Mouse (Mus musculus) gastrocnemius, adult 2 months (tissue): ENCODE data around the gene Tns3. TPM values are rescaled to one million over a fixed set of nuclear protein-coding genes. Genes with fewer than 3 reads are reported as not detected.
A peak's percentile ranks its signal among the peaks of the same experiment; 100 is the strongest.

Experiments
- DNase-seq: peaks from one replicate; pipeline ENCODE4 v3.0.0; 2022
- H3K27ac ChIP-seq: fragments of 200-600 bp; 2 replicates; pipeline ENCODE4 v1.8.1; 2022; ENCODE audit warnings: mild to moderate bottlenecking
- H3K4me3 ChIP-seq: fragments of 200-600 bp; 2 replicates; pipeline ENCODE4 v1.8.1; 2022; ENCODE audit warnings: mild to moderate bottlenecking, moderate library complexity
- CTCF ChIP-seq: fragments of 200-600 bp; IDR thresholded peaks from 2 replicates; pipeline ENCODE4 v1.8.1; 2022; ENCODE audit warnings: antibody characterized with exemption, mild to moderate bottlenecking, moderate library complexity
- intact Hi-C: fragments of 180-260 bp; cut with DNase I; formaldehyde crosslinking; loops from one replicate; pipeline ENCODE4 v1.15.1; 2025
- total RNA-seq, 2 experiments: library from RNA; stranded (reverse); gene quantifications; 2 replicates each; pipeline ENCODE4 v1.2.3; 2021

Gene Tns3
- total RNA-seq, 2 experiments from 2014 or later = 4.9 to 9.8 TPM

GRCm38 (mm10) chr11:8591271-8591670 lies 73.1 kb downstream of the Tns3 start:
- DNase-seq = no peak
- intact Hi-C loops = no loop called here
- H3K27ac ChIP-seq = no peak overlapping the region
- no peak overlapping the region for H3K4me3 ChIP-seq
- no peak for TF ChIP-seq CTCF

GRCm38 (mm10) chr11:8589226-8589905 lies 75.0 kb downstream of the Tns3 start:
- intact Hi-C loops = no loop called here
- no peak overlapping the region for H3K4me3 ChIP-seq
- H3K27ac ChIP-seq = no peak overlapping the region
- no peak for TF ChIP-seq CTCF
- DNase-seq = no peak

GRCm38 (mm10) chr11:8587941-8588340 lies 76.4 kb downstream of the Tns3 start:
- no peak for TF ChIP-seq CTCF
- Histone ChIP-seq H3K4me3 (no peak overlapping the region), H3K27ac (no peak overlapping the region)
- intact Hi-C loops = no loop called here
- no peak for DNase-seq

GRCm38 (mm10) chr11:8586996-8587644 lies 77.2 kb downstream of the Tns3 start:
- DNase-seq = no peak
- H3K27ac ChIP-seq = no peak overlapping the region
- TF ChIP-seq CTCF = no peak
- intact Hi-C loops = no loop called here
- H3K4me3 ChIP-seq = no peak overlapping the region

- intact Hi-C loops = no loop called here
- Histone ChIP-seq H3K4me3 (no peak overlapping the region), H3K27ac (no peak overlapping the region)
- no peak for DNase-seq
- no peak for TF ChIP-seq CTCF
Measured at GRCm38 (mm10) chr11:8586374-8586773, 78.0 kb downstream of the Tns3 start.

GRCm38 (mm10) chr11:8585686-8586085 lies 78.6 kb downstream of the Tns3 start:
- intact Hi-C loops = no loop called here
- Histone ChIP-seq H3K27ac (no peak overlapping the region), H3K4me3 (no peak overlapping the region)
- no peak for DNase-seq
- no peak for TF ChIP-seq CTCF

- H3K27ac ChIP-seq = no peak overlapping the region
Measured at GRCm38 (mm10) chr11:8584925-8585324, 79.4 kb downstream of the Tns3 start.

GRCm38 (mm10) chr11:8584307-8584706 lies 80.0 kb downstream of the Tns3 start:
- intact Hi-C loops = no loop called here
- DNase-seq = no peak
- Histone ChIP-seq H3K4me3 (no peak overlapping the region), H3K27ac (no peak overlapping the region)
- no peak for TF ChIP-seq CTCF

More at GRCm38 (mm10) chr11:8584925-8585324, 79.4 kb downstream of the Tns3 start:
- H3K4me3 ChIP-seq = no peak overlapping the region
- TF ChIP-seq CTCF = no peak
- intact Hi-C loops = no loop called here
- DNase-seq = no peak

GRCm38 (mm10) chr11:8583137-8583536 lies 81.2 kb downstream of the Tns3 start:
- no peak for TF ChIP-seq CTCF
- intact Hi-C loops = no loop called here

GRCm38 (mm10) chr11:8582101-8582920 lies 82.0 kb downstream of the Tns3 start:
- no peak for DNase-seq
- H3K27ac ChIP-seq = no peak overlapping the region
- H3K4me3 ChIP-seq = no peak overlapping the region
- no peak for TF ChIP-seq CTCF
- intact Hi-C loops = no loop called here

More at GRCm38 (mm10) chr11:8583137-8583536, 81.2 kb downstream of the Tns3 start:
- DNase-seq = no peak
- H3K4me3 ChIP-seq = no peak overlapping the region
- no peak overlapping the region for H3K27ac ChIP-seq

GRCm38 (mm10) chr11:8579789-8580188 lies 84.5 kb downstream of the Tns3 start:
- DNase-seq = no peak
- intact Hi-C loops = no loop called here
- TF ChIP-seq CTCF = peak; percentile 39
- peak overlapping the region; percentile 15; the same call in 1 of the 2 replicates for H3K4me3 ChIP-seq
- peak overlapping the region; percentile 67 for H3K27ac ChIP-seq

GRCm38 (mm10) chr11:8575217-8576180 lies 88.8 kb downstream of the Tns3 start:
- no peak for TF ChIP-seq CTCF
- intact Hi-C loops = no loop called here
- Histone ChIP-seq H3K4me3 (no peak overlapping the region), H3K27ac (no peak overlapping the region)
- DNase-seq = no peak
